Mouse (Mus musculus) olfactory bulb, adult 2 months (tissue): ENCODE results near the gene Upf1. TPM values are rescaled to one million over a fixed set of nuclear protein-coding genes. Genes with fewer than 3 reads are reported as not detected.

Experiments used
- H3K27ac ChIP-seq: fragments of 200-500 bp; 2 replicates; pipeline ENCODE4 v1.5.1; 2012; ENCODE audit warnings: low read depth, low read length; ENCODE audit not compliant: insufficient read depth
- H3K4me1 ChIP-seq: fragments of 200-500 bp; 2 replicates; pipeline ENCODE4 v1.6.1; 2012; ENCODE audit warnings: low read length; ENCODE audit not compliant: control insufficient read depth, insufficient read depth
- H3K4me3 ChIP-seq: fragments of 200-500 bp; 2 replicates; pipeline ENCODE4 v1.5.1; 2012; ENCODE audit warnings: mild to moderate bottlenecking, low read depth, low read length, moderate library complexity; ENCODE audit not compliant: insufficient read depth
- CTCF ChIP-seq: fragments of 200-500 bp; IDR thresholded peaks from 2 replicates; pipeline ENCODE4 v1.5.1; 2012; ENCODE audit warnings: low read depth, mild to moderate bottlenecking, low read length, moderate library complexity; ENCODE audit not compliant: insufficient read depth
- POLR2A ChIP-seq: fragments of 200-500 bp; IDR thresholded peaks from 2 replicates; pipeline ENCODE4 v1.6.1; 2012; ENCODE audit warnings: mild to moderate bottlenecking, low read depth, low read length, moderate library complexity; ENCODE audit not compliant: insufficient read depth
- WGBS: fragments of 180-500 bp; shearing (Covaris S2); methylation state at CpG from one replicate; pipeline ENCODE4 v1.1.7; 2018; 5-methylcytosine and 5-hydroxymethylcytosine counted together
- polyA plus RNA-seq: library from polyadenylated mRNA; stranded (reverse); fragments of >200 nt; gene quantifications from 2 replicates; pipeline ENCODE4 v1.2.4, GENCODE M21; 2012; ENCODE audit warnings: low replicate concordance; ENCODE audit not compliant: missing spikeins, insufficient read depth, insufficient read length

The Upf1 gene
- polyA plus RNA-seq, 1 experiment, result not detected

GRCm38 (mm10) chr8:70364066-70364465 is 11.0 kb upstream of the Upf1 start:
- 48% methylated on average over 5 of the region's 5 CpGs for WGBS

DNA sequence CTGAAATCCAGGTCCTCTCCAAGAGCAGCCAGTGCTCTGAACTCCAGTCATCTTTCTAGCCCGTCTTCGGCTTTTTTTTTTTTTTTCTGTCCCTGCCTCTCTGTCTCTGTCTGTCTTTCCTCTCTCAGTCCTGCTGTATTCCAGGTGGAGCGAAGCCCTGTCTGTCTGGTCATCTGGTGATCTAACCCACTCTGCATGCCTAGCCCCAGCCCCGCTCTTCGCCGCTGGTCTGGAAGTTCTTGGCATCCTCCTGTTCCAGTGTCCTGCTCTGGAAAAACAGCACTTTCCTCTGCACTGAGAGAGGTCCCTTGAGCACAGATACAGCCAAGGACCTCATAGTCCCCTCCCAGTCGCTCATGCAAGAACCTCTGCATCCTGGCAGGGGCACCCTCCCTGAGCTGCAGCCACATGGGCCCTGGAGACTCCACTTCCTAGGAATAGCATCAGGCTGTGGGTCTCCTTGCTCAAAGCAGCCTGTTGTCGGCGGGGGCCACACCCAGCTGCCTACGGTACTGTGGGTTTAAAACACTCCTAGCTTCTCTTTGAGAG is 8.5 kb upstream of the Upf1 start:
- 80% methylated on average over 10 of the region's 10 CpGs for WGBS
- no peaks in the 10 kb centered on the region for H3K4me1 ChIP-seq
- TF ChIP-seq CTCF (no peak), POLR2A (no peak)
- no peak overlapping the region for H3K27ac ChIP-seq
- H3K4me3 ChIP-seq, result no peak overlapping the region

More at GRCm38 (mm10) chr8:70364066-70364465, 11.0 kb upstream of the Upf1 start:
- Histone ChIP-seq H3K4me1 (no peaks in the 10 kb centered on the region), H3K4me3 (no peak overlapping the region), H3K27ac (no peak overlapping the region)
- TF ChIP-seq CTCF, result no peak
- TF ChIP-seq POLR2A, result no peak

DNA sequence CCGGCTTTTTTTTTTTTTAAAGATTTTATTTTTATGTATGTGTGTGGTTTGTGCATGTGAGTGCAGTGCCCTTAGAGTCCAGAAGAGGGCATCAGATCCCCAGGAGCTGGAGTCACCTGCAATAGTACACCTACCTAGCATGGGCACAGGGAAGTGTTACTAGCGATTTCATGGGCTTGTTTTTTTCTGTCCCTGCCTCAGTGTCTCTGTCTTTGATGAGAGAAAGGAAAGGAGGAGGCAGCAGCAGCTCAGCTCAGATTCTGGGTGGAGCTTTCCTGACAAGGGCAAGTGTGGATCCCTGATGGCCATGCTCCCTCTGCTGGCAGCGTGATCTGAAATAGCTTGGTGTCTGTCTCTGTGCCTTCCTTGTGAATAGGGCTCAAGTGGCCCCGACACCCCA is 7.7 kb upstream of the Upf1 start:
- H3K27ac ChIP-seq, result no peak overlapping the region
- no peak overlapping the region for H3K4me3 ChIP-seq
- WGBS, result 46% methylated on average over 4 of the region's 4 CpGs
- no peaks in the 10 kb centered on the region for H3K4me1 ChIP-seq
- TF ChIP-seq CTCF, result no peak
- TF ChIP-seq POLR2A, result no peak

DNA sequence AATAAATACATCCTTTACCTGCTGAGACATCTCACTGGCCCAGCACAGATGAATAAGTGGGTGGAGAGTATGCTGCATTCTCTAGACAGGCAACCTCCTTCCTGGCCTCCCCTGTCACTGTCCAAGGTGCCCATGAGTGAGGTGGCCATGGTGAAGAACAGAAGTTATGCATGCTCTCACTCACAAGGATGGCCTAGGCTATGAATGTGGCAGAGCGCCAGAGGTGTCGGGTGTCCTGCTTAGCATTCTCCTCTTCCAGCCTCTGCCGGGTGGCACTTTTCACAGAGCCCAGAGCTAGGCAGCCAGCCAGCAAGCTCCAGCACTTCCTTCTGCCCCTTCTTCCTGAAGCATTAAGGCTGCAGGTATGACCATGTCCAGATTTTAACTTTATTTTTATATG is 6.3 kb upstream of the Upf1 start:
- H3K27ac ChIP-seq, result no peak overlapping the region
- H3K4me3 ChIP-seq, result no peak overlapping the region
- TF ChIP-seq CTCF, result no peak
- no peak for TF ChIP-seq POLR2A
- no peaks in the 10 kb centered on the region for H3K4me1 ChIP-seq
- whole genome bisulfite sequencing, result 41% methylated on average over 3 of the region's 3 CpGs

GRCm38 (mm10) chr8:70356111-70356510 is 3.0 kb upstream of the Upf1 start:
- 91% methylated on average over 1 of the region's 1 CpGs for WGBS
- TF ChIP-seq CTCF (no peak), POLR2A (no peak)

GRCm38 (mm10) chr8:70354004-70354403 is 926 bp upstream of the Upf1 start:
- peaks cover 32% of the 10 kb centered on the region for H3K4me1 ChIP-seq
- TF ChIP-seq CTCF (no peak), POLR2A (no peak)

More at GRCm38 (mm10) chr8:70356111-70356510, 3.0 kb upstream of the Upf1 start:
- peaks cover 18% of the 10 kb centered on the region for H3K4me1 ChIP-seq
- H3K4me3 ChIP-seq, result no peak overlapping the region
- no peak overlapping the region for H3K27ac ChIP-seq

GRCm38 (mm10) chr8:70352657-70353151 is 374 bp downstream of the Upf1 start:
- Histone ChIP-seq H3K27ac (no peak overlapping the region), H3K4me1 (peaks cover 43% of the 10 kb centered on the region), H3K4me3 (peak overlapping the region; percentile 95)
- TF ChIP-seq CTCF, result no peak
- no peak for TF ChIP-seq POLR2A
- WGBS, result under 1% methylated on average over 62 of the region's 64 CpGs

More at GRCm38 (mm10) chr8:70354004-70354403, 926 bp upstream of the Upf1 start:
- H3K4me3 ChIP-seq, result peak overlapping the region; percentile 60
- peak overlapping the region; percentile 86 for H3K27ac ChIP-seq
- 21% methylated on average over 4 of the region's 4 CpGs for WGBS

DNA sequence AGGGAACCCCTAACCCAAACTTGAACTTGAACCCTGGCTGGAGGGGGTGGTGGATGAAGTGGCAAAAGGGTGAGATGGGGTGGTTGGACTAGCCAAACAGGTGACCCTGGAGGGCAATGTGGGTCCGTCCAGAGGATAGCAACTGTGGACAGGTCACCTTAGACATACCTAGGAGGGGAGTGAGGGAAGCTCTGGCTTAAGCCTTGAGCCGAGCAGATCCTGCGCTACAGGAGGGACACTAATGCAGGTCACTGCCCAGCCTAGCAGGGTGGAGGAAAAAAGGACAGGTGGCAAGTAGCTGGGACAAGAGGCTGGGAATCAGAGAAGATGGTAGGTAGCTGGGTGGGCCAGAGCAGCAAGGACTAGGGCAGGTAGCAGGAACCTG is 1.1 kb downstream of the Upf1 start:
- no peak for TF ChIP-seq POLR2A
- TF ChIP-seq CTCF, result no peak
- H3K27ac ChIP-seq, result no peak overlapping the region
- WGBS, result 18% methylated on average over 3 of the region's 3 CpGs

GRCm38 (mm10) chr8:70351035-70351999 is 1.8 kb downstream of the Upf1 start:
- 20% methylated on average over 15 of the region's 15 CpGs for WGBS
- TF ChIP-seq POLR2A, result no peak
- no peak for TF ChIP-seq CTCF
- H3K4me1 ChIP-seq, result peaks cover 46% of the 10 kb centered on the region
- peak overlapping the region; percentile 95 for H3K4me3 ChIP-seq
- no peak overlapping the region for H3K27ac ChIP-seq

More for the DNA sequence above, 1.1 kb downstream of the Upf1 start:
- Histone ChIP-seq H3K4me3 (peak overlapping the region; percentile 95), H3K4me1 (peaks cover 43% of the 10 kb centered on the region)
